Mouse (Mus musculus): ENCODE results near the gene Hist2h3c2.

DNA sequence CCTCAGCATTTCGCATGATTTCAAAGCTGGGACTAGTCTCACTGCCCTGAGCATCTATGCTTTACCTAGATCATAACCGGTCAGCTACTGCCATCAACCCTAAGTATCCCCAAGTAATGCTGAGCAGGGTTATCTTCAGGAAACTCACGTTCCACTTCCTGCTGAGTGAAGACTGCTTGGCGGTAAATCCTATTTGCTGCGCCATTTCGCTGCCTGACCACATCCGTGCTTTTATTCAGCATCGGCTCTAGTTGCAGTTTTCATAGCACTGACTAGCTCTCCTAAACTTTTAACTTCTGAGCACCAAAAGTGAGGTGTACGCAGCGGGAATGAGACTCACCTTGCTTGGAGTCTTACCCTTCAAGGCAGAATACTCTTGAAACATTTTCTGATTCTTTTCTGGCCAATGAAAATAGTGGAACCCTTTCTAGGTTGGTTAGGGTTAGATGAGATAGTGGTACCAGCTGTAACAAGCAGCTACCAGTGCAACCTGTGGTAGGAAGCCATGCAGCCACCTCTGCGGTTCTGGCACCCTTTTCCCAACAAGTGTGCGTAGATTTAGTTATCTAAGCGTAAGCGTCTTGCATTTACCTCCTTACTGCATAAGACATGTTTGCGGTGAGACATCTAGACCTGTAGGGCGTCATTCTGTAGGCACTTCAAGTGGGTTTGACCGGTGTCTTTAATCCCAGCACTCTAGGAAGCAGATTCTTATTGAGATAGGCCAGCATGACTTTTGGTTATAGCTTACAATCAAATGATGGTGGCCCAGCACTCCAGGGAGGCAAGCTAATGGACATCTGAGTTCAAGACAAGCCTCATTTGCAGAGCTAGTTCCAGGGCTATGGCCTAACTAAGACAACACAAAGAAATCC is 34.9 kb upstream of the Hist2h3c2 start:
- no peak for TF ChIP-seq CTCF (IDR thresholded peaks at IDR 0.05; ENCODE audit: borderline replicate concordance, insufficient read depth, low read depth, low read length)
- TF ChIP-seq POLR2A (IDR thresholded peaks at IDR 0.05; ENCODE audit: borderline replicate concordance, insufficient read depth, low read length) = no peak

All from cerebellum, adult 2 months (tissue).